Mouse (Mus musculus) heart, postnatal 0 days (tissue): ENCODE results near the gene Nucb1. TPM values are rescaled to one million over a fixed set of nuclear protein-coding genes. Genes with fewer than 3 reads are reported as not detected.
"Not testable (repeated sequence)": the region's sequence is repeated elsewhere in the genome, so short reads cannot be mapped to it uniquely, and the experiment has no call there.

ENCODE experiments used
- ATAC-seq: fragments of 200-750 bp; cut with Nextera tagmentation; 2 replicates; pipeline ENCODE4 v1.8.0; 2017; ENCODE audit warnings: low read depth, moderate number of reproducible peaks, moderate library complexity; ENCODE audit not compliant: insufficient read depth
- DNase-seq: peaks from one replicate; pipeline ENCODE4 v3.0.0-alpha.2; 2016; ENCODE audit warnings: low spot score
- H3K27ac ChIP-seq: fragments of 300-500 bp; sonication (generic); 2 replicates; pipeline ENCODE4 v1.5.1; 2014; ENCODE audit warnings: low read depth, mild to moderate bottlenecking
- H3K27me3 ChIP-seq: fragments of 300-500 bp; sonication (generic); 2 replicates; pipeline ENCODE4 v1.6.1; 2014; ENCODE audit warnings: low read length, mixed read lengths; ENCODE audit not compliant: control insufficient read depth, insufficient read depth
- H3K36me3 ChIP-seq: fragments of 300-500 bp; sonication (generic); replicated peaks from 2 replicates; pipeline ENCODE4 v1.6.1; 2014; ENCODE audit warnings: low read length, mixed read lengths; ENCODE audit not compliant: control insufficient read depth, insufficient read depth
- H3K4me1 ChIP-seq: fragments of 300-500 bp; sonication (generic); 2 replicates; pipeline ENCODE4 v1.6.1; 2014; ENCODE audit warnings: antibody characterized with exemption; ENCODE audit not compliant: control insufficient read depth, insufficient read depth
- H3K4me2 ChIP-seq: fragments of 300-500 bp; sonication (generic); 2 replicates; pipeline ENCODE4 v1.6.1; 2014; ENCODE audit warnings: low read depth, mild to moderate bottlenecking, low read length, moderate library complexity
- H3K4me3 ChIP-seq: fragments of 300-500 bp; sonication (generic); 2 replicates; pipeline ENCODE4 v1.5.1; 2014; ENCODE audit warnings: low read depth, low read length
- H3K9ac ChIP-seq: fragments of 300-500 bp; sonication (generic); replicated peaks from 2 replicates; pipeline ENCODE4 v1.6.1; 2014; ENCODE audit warnings: low read depth, low read length, mixed read lengths
- H3K9me3 ChIP-seq: fragments of 300-500 bp; sonication (generic); replicated peaks from 2 replicates; pipeline ENCODE4 v1.6.1; 2016; ENCODE audit warnings: low read length; ENCODE audit not compliant: control insufficient read depth
- CTCF ChIP-seq: IDR thresholded peaks from 2 replicates; pipeline ENCODE4 v1.5.1; 2016; ENCODE audit warnings: antibody characterized with exemption, control low read depth, low read depth
- EP300 ChIP-seq: IDR thresholded peaks from 2 replicates; pipeline ENCODE4 v1.6.1; 2016; ENCODE audit warnings: antibody characterized with exemption, low read depth
- WGBS: fragments of 180-500 bp; shearing (Covaris S2); extraction: QIAGEN DNeasy Blood & Tissue Kit; methylation state at CpG from one replicate; pipeline ENCODE4 v1.1.7; 2014; 5-methylcytosine and 5-hydroxymethylcytosine counted together
- polyA plus RNA-seq: library from polyadenylated mRNA; unstranded; fragments of >200 nt; fragmentation: Nextera tagmentation; extraction: Ambion mirVana; gene quantifications from 2 replicates; pipeline ENCODE4 v1.2.1, GENCODE M21; 2015
- total RNA-seq: library from RNA; depleted of rRNA; stranded (reverse); fragments of >200 nt; gene quantifications from 2 replicates; pipeline ENCODE4 v1.2.3, GENCODE M21; 2014; ENCODE audit warnings: low replicate concordance

The Nucb1 gene
- total and polyA plus RNA-seq, 2 experiments from 2014 or later: 78.4 to 110 TPM

DNA sequence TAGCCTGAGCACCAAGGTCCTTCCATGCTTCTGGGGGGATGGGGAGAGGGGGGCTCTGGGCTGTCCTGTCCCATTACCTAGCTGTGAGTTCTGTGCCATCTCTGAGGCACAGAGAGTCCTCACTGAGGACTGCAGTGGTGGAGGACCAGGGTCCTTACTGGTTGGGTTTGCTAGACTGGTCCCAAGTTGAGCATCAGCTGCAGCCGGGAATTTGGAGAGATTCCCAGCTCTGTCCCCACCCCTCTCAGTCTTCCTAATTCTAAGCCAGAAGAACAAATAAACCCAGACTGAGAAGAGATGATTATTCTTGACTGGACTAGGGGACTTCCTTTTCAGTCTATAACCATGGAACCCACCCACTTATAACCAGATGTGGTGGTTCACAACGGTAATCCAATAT is 20.4 kb upstream of the Nucb1 start:
- Histone ChIP-seq H3K27me3 (no peaks in the 10 kb centered on the region), H3K4me1 (peaks cover 16% of the 10 kb centered on the region; the same call in 1 of the 2 replicates), H3K9ac (no peak overlapping the region), H3K4me3 (no peak overlapping the region), H3K4me2 (peak overlapping the region; percentile 3; the same call in 1 of the 2 replicates), H3K27ac (peak overlapping the region; percentile 53; the same call in 1 of the 2 replicates), H3K9me3 (no peaks in the 10 kb centered on the region), H3K36me3 (no peaks in the 10 kb centered on the region)
- TF ChIP-seq EP300: no peak
- no peak for TF ChIP-seq CTCF
- DNase-seq (no peak), ATAC-seq (no peak)
- 49% methylated on average over 2 of the region's 2 CpGs for WGBS

DNA sequence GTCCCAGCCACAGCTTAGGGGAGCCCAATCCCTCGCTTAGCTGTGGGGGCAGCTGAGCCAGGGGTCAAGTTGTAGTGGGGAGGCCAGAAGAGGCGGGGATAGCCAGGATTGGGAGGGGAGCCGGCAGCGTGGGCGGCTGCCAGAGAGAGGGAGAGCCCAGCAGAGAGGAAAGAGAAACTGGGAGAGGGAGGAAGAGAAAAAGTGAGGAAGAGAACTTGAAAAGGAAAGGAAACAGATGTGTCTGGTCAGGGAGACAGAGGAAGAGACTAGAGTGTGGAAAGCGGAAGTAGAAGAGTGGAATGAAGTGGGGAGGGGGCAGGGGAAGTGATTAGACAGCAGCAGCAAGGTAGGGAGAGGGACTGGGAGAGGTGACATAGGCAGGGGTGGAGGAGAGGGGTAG is 19.3 kb upstream of the Nucb1 start:
- TF ChIP-seq CTCF (no peak), EP300 (no peak)
- ATAC-seq (no peak), DNase-seq (peak; percentile 32)
- H3K4me1 ChIP-seq: peaks cover 23% of the 10 kb centered on the region
- no peaks in the 10 kb centered on the region for H3K9me3 ChIP-seq
- no peak overlapping the region for H3K27ac ChIP-seq
- 7% methylated on average over 6 of the region's 6 CpGs for WGBS
- no peaks in the 10 kb centered on the region for H3K36me3 ChIP-seq
- H3K9ac ChIP-seq: no peak overlapping the region
- H3K4me2 ChIP-seq: no peak overlapping the region
- no peaks in the 10 kb centered on the region for H3K27me3 ChIP-seq
- no peak overlapping the region for H3K4me3 ChIP-seq

DNA sequence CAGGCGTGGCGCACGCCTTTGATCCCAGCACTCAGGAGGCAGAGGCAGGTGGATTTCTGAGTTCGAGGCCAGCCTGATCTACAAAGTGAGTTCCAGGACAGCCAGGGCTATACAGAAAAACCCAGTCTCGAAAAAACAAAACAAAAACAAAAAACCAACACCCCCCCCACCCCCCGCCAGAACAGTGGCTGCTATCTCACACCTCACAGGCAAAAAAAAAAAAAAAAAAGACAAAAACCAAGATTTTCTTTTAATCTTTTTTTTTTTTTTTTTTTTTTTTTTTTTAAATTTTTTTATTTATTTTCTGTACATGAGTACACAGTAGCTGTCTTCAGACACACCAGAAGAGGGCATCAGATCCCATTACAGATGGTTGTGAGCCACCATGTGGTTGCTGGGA is 17.0 kb upstream of the Nucb1 start:
- not testable (repeated sequence) for H3K9me3 ChIP-seq, H3K27me3 ChIP-seq, DNase-seq, H3K9ac ChIP-seq, H3K27ac ChIP-seq, H3K4me2 ChIP-seq, H3K4me3 ChIP-seq, ATAC-seq
- Histone ChIP-seq H3K4me1 (peaks cover 40% of the 10 kb centered on the region), H3K36me3 (peaks cover 12% of the 10 kb centered on the region; the same call in 1 of the 2 replicates)
- WGBS: 82% methylated on average over 6 of the region's 6 CpGs

DNA sequence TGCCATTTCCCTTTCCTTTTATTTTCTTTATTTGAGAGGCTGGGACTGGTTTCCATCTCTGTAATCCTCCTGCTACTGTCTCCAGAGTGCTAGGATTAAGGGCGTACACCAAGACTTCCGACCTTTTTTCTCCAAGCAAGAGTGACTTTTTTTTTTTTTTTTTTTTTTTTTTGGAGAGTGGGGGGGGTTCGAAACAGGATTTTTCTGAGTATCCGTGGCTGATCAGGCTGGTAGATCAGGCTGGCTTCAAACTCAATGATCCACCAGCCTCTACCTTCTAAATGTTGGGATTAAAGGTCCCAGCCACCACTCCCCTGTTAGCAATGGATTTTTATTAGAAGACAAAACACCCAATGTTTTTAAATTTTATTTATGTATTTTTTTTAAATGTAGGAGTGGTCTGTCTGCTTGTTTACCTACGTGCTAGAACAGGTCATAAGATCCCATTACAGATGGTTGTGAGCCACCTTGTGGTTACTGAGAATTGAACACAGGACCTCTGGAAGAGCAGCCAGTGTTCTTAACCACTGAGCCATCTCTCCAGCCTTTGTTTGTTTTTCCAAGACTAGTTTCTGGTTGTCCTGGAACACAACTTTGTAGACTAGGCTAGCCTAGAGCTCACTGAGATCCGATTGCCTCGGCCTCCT is 16.4 kb upstream of the Nucb1 start:
- Histone ChIP-seq H3K27me3 (no peaks in the 10 kb centered on the region), H3K36me3 (peaks cover 12% of the 10 kb centered on the region; the same call in 1 of the 2 replicates), H3K9me3 (no peaks in the 10 kb centered on the region), H3K4me3 (peak overlapping the region; percentile 76), H3K4me2 (peak overlapping the region; percentile 74), H3K27ac (peak overlapping the region; percentile 97), H3K4me1 (peaks cover 42% of the 10 kb centered on the region), H3K9ac (peak overlapping the region; percentile 85)
- ATAC-seq: no peak
- WGBS: 19% methylated on average over 7 of the region's 7 CpGs
- peak; percentile 26; the same call in 1 of the 2 replicates for TF ChIP-seq CTCF
- TF ChIP-seq EP300: peak; percentile 43
- DNase-seq: no peak

DNA sequence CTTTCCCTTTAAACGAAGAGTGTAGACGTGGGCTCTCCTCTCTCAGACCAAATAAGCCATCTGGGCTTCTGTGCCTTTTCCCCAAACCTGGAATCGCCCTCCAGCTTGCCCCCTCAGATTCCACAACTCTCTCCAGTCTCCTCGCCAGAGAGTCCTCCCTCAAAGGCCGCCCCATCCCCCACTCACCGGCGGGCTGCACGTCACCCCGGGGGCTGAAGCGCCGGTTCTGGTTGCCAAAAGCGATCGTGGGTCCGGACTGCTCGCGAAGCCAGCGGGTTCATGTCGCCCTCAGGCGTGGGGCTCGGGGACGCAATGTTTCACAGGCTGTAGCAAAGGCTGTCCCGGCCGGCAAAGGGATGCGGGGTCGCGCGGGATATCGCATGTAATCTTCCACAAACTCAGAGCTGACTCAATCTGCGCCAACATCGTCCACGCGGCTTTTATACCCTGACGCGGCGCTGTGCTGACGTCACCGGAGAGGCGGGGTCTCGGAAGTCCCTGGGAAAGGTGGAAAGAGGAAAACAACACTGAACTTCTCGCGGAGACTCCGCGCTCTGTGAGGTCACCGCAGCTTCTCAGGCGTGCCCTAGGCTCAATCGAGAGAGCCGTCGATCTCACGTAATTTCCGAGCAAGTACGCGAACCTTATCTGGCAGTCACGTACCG is 15.7 kb upstream of the Nucb1 start, which contains the start of the genes Ppp1r15a and Plekha4:
TSS of gene Ppp1r15a (minus strand) at position 460 of the 665 bp plus-strand sequence.
TSS of gene Plekha4 (plus strand) at position 522 of the 665 bp plus-strand sequence.
- Histone ChIP-seq H3K4me3 (peak within 1 kb of the TSS; percentile 76), H3K9ac (peak within 1 kb of the TSS; percentile 85), H3K36me3 (peaks cover 12% of the 10 kb centered on the region; the same call in 1 of the 2 replicates), H3K4me2 (peak within 1 kb of the TSS; percentile 74), H3K27me3 (no peaks in the 10 kb centered on the region), H3K4me1 (peaks cover 42% of the 10 kb centered on the region), H3K27ac (peak within 1 kb of the TSS; percentile 97), H3K9me3 (no peaks in the 10 kb centered on the region)
- ATAC-seq: peak; percentile 90
- TF ChIP-seq EP300 (peak; percentile 85), CTCF (no peak)
- peak; percentile 95 for DNase-seq
- under 1% methylated on average over 54 of the region's 54 CpGs for WGBS
